Mouse (Mus musculus) CH12.LX (cell line): ENCODE data around the gene Lingo3. TPM values are rescaled to one million over a fixed set of nuclear protein-coding genes. Genes with fewer than 3 reads are reported as not detected.

ENCODE experiments used
- DNase-seq: peaks from one replicate; pipeline ENCODE4 v3.0.0-alpha.2; 2013; ENCODE audit errors: extremely low read depth
- H3K27ac ChIP-seq: 2 replicates; pipeline ENCODE4 v1.5.1; 2012; ENCODE audit warnings: low read depth, mild to moderate bottlenecking, control low read depth, moderate library complexity; ENCODE audit not compliant: insufficient read depth
- H3K27me3 ChIP-seq: replicated peaks from 2 replicates; pipeline ENCODE3; 2012; ENCODE audit warnings: inconsistent platforms
- H3K36me3 ChIP-seq, 2 experiments: replicated peaks in 1 of 2; 2 replicates each; pipeline versions ENCODE3 to v1.6.1; 2012; ENCODE audit warnings: inconsistent platforms in 1 of 2, low read length in 1 of 2, mild to moderate bottlenecking in 1 of 2, mixed read lengths in 1 of 2, moderate library complexity in 1 of 2; ENCODE audit not compliant: control insufficient read depth in 1 of 2, insufficient read depth in 1 of 2
- H3K4me1 ChIP-seq, 2 experiments: 2 replicates each; pipeline ENCODE4 v1.6.1; 2012; ENCODE audit warnings: inconsistent platforms in 1 of 2, moderate library complexity in 1 of 2; ENCODE audit not compliant: insufficient read depth in 2 of 2, control insufficient read depth in 1 of 2
- H3K4me2 ChIP-seq: 2 replicates; pipeline ENCODE4 v1.6.1; 2012; ENCODE audit warnings: low read depth, mild to moderate bottlenecking, control low read depth; ENCODE audit not compliant: poor library complexity, insufficient read depth, severe bottlenecking
- H3K4me3 ChIP-seq, 3 experiments: fragments of 150-350 bp in 1 of 3; sonication (generic) in 1 of 3; replicated peaks in 1 of 3; 2 replicates each; pipeline versions ENCODE3 to v1.5.1; 2011 to 2012; ENCODE audit warnings: low read depth in 2 of 3, low read length in 2 of 3, mild to moderate bottlenecking in 2 of 3, moderate library complexity in 2 of 3, control low read depth in 1 of 3, improper control_type of control experiment in 1 of 3, inconsistent platforms in 1 of 3, mixed read lengths in 1 of 3; ENCODE audit not compliant: poor library complexity in 1 of 3
- H3K79me2 ChIP-seq: replicated peaks from 2 replicates; pipeline ENCODE4 v1.6.1; 2012; ENCODE audit warnings: mild to moderate bottlenecking, moderate library complexity; ENCODE audit not compliant: control insufficient read depth, poor library complexity, insufficient read depth, severe bottlenecking; ENCODE audit errors: extremely low read depth
- H3K9ac ChIP-seq: 2 replicates; pipeline ENCODE4 v1.6.1; 2012; ENCODE audit warnings: low read depth, mild to moderate bottlenecking, control low read depth, moderate library complexity; ENCODE audit not compliant: insufficient read depth
- H3K9me3 ChIP-seq: replicated peaks from 2 replicates; pipeline ENCODE3; 2012; ENCODE audit warnings: low read length, inconsistent platforms, mixed read lengths
- BHLHE40 ChIP-seq: IDR thresholded peaks from 2 replicates; pipeline ENCODE4 v1.6.1; 2011; ENCODE audit warnings: mild to moderate bottlenecking, low read depth, low read length, improper control_type of control experiment
- CHD1 ChIP-seq: IDR thresholded peaks from 2 replicates; pipeline ENCODE4 v1.6.1; 2012; ENCODE audit warnings: low read depth, low read length, improper control_type of control experiment, inconsistent platforms
- CHD2 ChIP-seq: IDR thresholded peaks from 2 replicates; pipeline ENCODE4 v1.6.1; 2011; ENCODE audit warnings: low read length, improper control_type of control experiment
- E2F4 ChIP-seq: IDR thresholded peaks from 2 replicates; pipeline ENCODE4 v1.6.1; 2011; ENCODE audit warnings: low read depth, low read length, improper control_type of control experiment; ENCODE audit not compliant: insufficient replicate concordance
- ELF1 ChIP-seq: IDR thresholded peaks from 2 replicates; pipeline ENCODE4 v1.6.1; 2014; ENCODE audit warnings: low read depth, mild to moderate bottlenecking, inconsistent platforms, low read length, improper control_type of control experiment
- EP300 ChIP-seq: IDR thresholded peaks from 2 replicates; pipeline ENCODE4 v1.6.1; 2011; ENCODE audit warnings: low read length, improper control_type of control experiment
- GABPA ChIP-seq: IDR thresholded peaks from 2 replicates; pipeline ENCODE4 v1.6.1; 2012; ENCODE audit warnings: low read depth, low read length, improper control_type of control experiment, inconsistent platforms; ENCODE audit not compliant: insufficient replicate concordance
- HCFC1 ChIP-seq: IDR thresholded peaks from 2 replicates; pipeline ENCODE4 v1.6.1; 2012; ENCODE audit warnings: low read depth, mild to moderate bottlenecking, inconsistent platforms, low read length, improper control_type of control experiment
- IRF4 ChIP-seq: IDR thresholded peaks from 2 replicates; pipeline ENCODE4 v1.6.1; 2014; ENCODE audit warnings: low read depth, mild to moderate bottlenecking, inconsistent platforms, low read length, improper control_type of control experiment
- JUND ChIP-seq: conservative IDR thresholded peaks from 2 replicates; pipeline ENCODE4 v1.6.1; 2011; ENCODE audit warnings: low read depth, low read length, improper control_type of control experiment
- MAFK ChIP-seq: IDR thresholded peaks from 2 replicates; pipeline ENCODE4 v1.6.1; 2011; ENCODE audit warnings: low read length, improper control_type of control experiment; ENCODE audit not compliant: insufficient replicate concordance
- MEF2A ChIP-seq: IDR thresholded peaks from 2 replicates; pipeline ENCODE4 v1.6.1; 2014; ENCODE audit warnings: low read depth, mild to moderate bottlenecking, inconsistent platforms, low read length, improper control_type of control experiment, borderline replicate concordance
- MXI1 ChIP-seq: IDR thresholded peaks from 2 replicates; pipeline ENCODE4 v1.6.1; 2011; ENCODE audit warnings: mild to moderate bottlenecking, low read depth, low read length, improper control_type of control experiment
- MYC ChIP-seq: IDR thresholded peaks from 2 replicates; pipeline ENCODE4 v1.6.1; 2011; ENCODE audit warnings: low read depth, mild to moderate bottlenecking, improper control_type of control experiment, low read length
- NRF1 ChIP-seq: IDR thresholded peaks from 2 replicates; pipeline ENCODE4 v1.6.1; 2014; ENCODE audit warnings: low read depth, mild to moderate bottlenecking, inconsistent platforms, low read length, improper control_type of control experiment, moderate library complexity
- POLR2A ChIP-seq: IDR thresholded peaks from 2 replicates; pipeline ENCODE4 v1.6.1; 2011; ENCODE audit warnings: low read depth, mild to moderate bottlenecking, improper control_type of control experiment, low read length
- POLR2AphosphoS2 ChIP-seq: IDR thresholded peaks from 2 replicates; pipeline ENCODE4 v1.6.1; 2011; ENCODE audit warnings: low read depth, low read length, improper control_type of control experiment
- RAD21 ChIP-seq: IDR thresholded peaks from 2 replicates; pipeline ENCODE4 v1.6.1; 2011; ENCODE audit warnings: low read depth, mild to moderate bottlenecking, low read length, improper control_type of control experiment, moderate library complexity
- RCOR1 ChIP-seq: conservative IDR thresholded peaks from 2 replicates; pipeline ENCODE4 v1.6.1; 2012; ENCODE audit warnings: low read depth, mild to moderate bottlenecking, inconsistent platforms, low read length, improper control_type of control experiment
- TBP ChIP-seq: conservative IDR thresholded peaks from 2 replicates; pipeline ENCODE4 v1.6.1; 2011; ENCODE audit warnings: low read depth, low read length, improper control_type of control experiment
- ZC3H11A ChIP-seq: IDR thresholded peaks from 2 replicates; pipeline ENCODE4 v1.6.1; 2012; ENCODE audit warnings: low read depth, mild to moderate bottlenecking, inconsistent platforms, low read length, improper control_type of control experiment
- dilution Hi-C: fragments of 300-500 bp; cut with MboI; formaldehyde crosslinking; loops from 2 replicates; pipeline ENCODE4 v1.14.3; 2020; ENCODE audit warnings: low sequenced_read_pairs; ENCODE audit not compliant: extremely low pct_unique_long_range_greater_than_20kb, extremely low pct_ligation_motif_present
- in situ Hi-C: fragments of 300-500 bp; cut with MboI; formaldehyde crosslinking; loops from 3 replicates; pipeline ENCODE4 v1.14.3; 2019; ENCODE audit warnings: low sequenced_read_pairs, low pct_ligation_motif_present, low pct_unique_long_range_greater_than_20kb, mixed read lengths
- polyA plus RNA-seq: library from polyadenylated mRNA; unstranded; fragments of >175 nt; gene quantifications from 2 replicates; pipeline ENCODE4 v1.2.1, GENCODE M21; 2012; ENCODE audit warnings: low read depth; ENCODE audit not compliant: insufficient read length
- total RNA-seq, 2 experiments: library from RNA; depleted of rRNA; stranded (reverse); fragments of 300-350 nt in 1 of 2; fragments of >200 nt in 1 of 2; gene quantifications; 2 replicates each; pipeline ENCODE4 v1.2.3; 2012 to 2014

Gene Lingo3
- total and polyA plus RNA-seq, 3 experiments = 0.21 TPM; not detected in 2

GRCm38 (mm10) chr10:80857848-80858247 is 14.0 kb upstream of the Lingo3 start:
- H3K4me3 ChIP-seq = no peak overlapping the region
- no peak for DNase-seq
- TF ChIP-seq GABPA = no peak
- no peak for TF ChIP-seq BHLHE40
- TF ChIP-seq MXI1 = no peak
- TF ChIP-seq HCFC1 = no peak
- no peak for TF ChIP-seq JUND
- no peak for TF ChIP-seq E2F4
- no peak for TF ChIP-seq POLR2A
- TF ChIP-seq RAD21 = no peak
- TF ChIP-seq IRF4 = no peak
- TF ChIP-seq MYC = no peak
- TF ChIP-seq EP300 = no peak
- TF ChIP-seq CHD2 = no peak
- no peak for TF ChIP-seq RCOR1
- no peak for TF ChIP-seq ZC3H11A
- in situ Hi-C loops = loop anchor here (5.0 kb wide), 1 partner anchor 36 kb away; no protein-coding TSS in a partner anchor
- no peaks in the 10 kb centered on the region for H3K27me3 ChIP-seq
- H3K27ac ChIP-seq = no peak overlapping the region
- H3K9ac ChIP-seq = no peak overlapping the region
- H3K9me3 ChIP-seq = no peaks in the 10 kb centered on the region
- H3K79me2 ChIP-seq = peaks cover 16% of the 10 kb centered on the region
- dilution Hi-C loops = no loop called here
- H3K36me3 ChIP-seq = peaks cover 25 to 54% of the 10 kb centered on the region in 2 experiments
- no peak overlapping the region for H3K4me2 ChIP-seq
- H3K4me1 ChIP-seq = peaks cover 12 to 34% of the 10 kb centered on the region in 2 experiments

DNA sequence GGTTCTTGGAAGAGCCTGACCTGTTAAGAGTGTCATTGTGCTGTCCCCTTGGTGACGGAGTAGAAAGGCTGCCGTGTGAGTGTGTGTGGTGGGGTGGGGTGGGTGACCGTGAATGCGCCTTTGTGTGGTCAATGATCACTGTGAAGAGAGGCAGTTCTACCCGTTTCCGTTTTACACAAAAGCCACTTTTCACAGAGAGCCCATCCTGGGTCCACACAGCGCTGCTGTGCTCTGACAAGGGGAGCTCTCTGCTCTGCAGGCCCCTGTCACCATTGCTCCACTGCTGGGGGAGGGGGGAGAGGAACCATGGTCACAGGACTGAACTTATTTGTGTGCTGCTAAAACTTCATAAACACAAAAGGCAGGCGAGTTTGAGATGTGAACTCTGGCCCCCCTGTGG is 13.5 kb upstream of the Lingo3 start:
- no peak overlapping the region for H3K27ac ChIP-seq
- dilution Hi-C loops = no loop called here
- H3K4me3 ChIP-seq = no peak overlapping the region

More for the DNA sequence above, 13.5 kb upstream of the Lingo3 start:
- Histone ChIP-seq H3K9me3 (no peaks in the 10 kb centered on the region), H3K9ac (no peak overlapping the region), H3K36me3 (peaks cover 24 to 53% of the 10 kb centered on the region in 2 experiments), H3K27me3 (no peaks in the 10 kb centered on the region), H3K4me1 (peaks cover 10 to 34% of the 10 kb centered on the region in 2 experiments), H3K4me2 (no peak overlapping the region)
- no peak for DNase-seq
- in situ Hi-C loops = loop anchor here (5.0 kb wide), 1 partner anchor 35 kb away; no protein-coding TSS in a partner anchor
- no peak for TF ChIP-seq MAFK
- TF ChIP-seq JUND = no peak
- no peak for TF ChIP-seq TBP
- no peak for TF ChIP-seq NRF1
- no peak for TF ChIP-seq MEF2A
- no peak for TF ChIP-seq POLR2AphosphoS2
- no peak for TF ChIP-seq CHD1
- TF ChIP-seq IRF4 = no peak
- TF ChIP-seq BHLHE40 = no peak
- no peak for TF ChIP-seq ELF1
- no peak for TF ChIP-seq RAD21
- TF ChIP-seq, all 38 proteins: peak for 0
- H3K79me2 ChIP-seq = peaks cover 16% of the 10 kb centered on the region
